ENCODE assay signal across 1 mouse cellular context in the genomic region with DNA sequence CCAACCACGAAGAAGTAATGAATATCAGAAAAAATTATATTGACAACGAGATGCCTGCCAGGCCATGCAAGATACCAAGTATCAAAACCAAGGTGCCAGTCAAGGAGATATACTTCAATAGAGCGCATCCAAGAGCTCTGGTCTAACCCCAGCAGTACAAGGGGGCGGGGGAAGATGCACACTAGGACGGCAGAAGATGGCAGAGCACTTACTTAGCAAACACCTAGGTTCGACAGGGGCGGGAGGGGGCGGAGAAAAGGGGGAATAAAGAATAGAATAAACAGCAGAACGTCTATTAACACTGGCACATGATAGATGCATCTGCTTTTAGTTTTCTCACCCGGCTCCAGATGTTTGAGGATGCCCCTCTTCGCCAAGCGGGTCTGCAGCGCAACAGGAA.
TF ChIP-seq lines count a peak whose summit lies in the region.

No protein-coding gene starts in this region.

TF ChIP-seq in CH12.LX, 34 proteins besides CTCF, POLR2A, EP300 and RAD21 (continued from another document):
- TF ChIP-seq SIN3A (IDR thresholded peaks at IDR 0.05; ENCODE audit: low read length) (no peak), NELFE (IDR thresholded peaks at IDR 0.05; ENCODE audit: low read depth, low read length) (no peak), ELF1 (IDR thresholded peaks at IDR 0.05; ENCODE audit: low read depth, low read length) (no peak), ZNF384 (IDR thresholded peaks at IDR 0.05; ENCODE audit: low read depth, low read length) (no peak), CHD1 (IDR thresholded peaks at IDR 0.05; ENCODE audit: low read depth, low read length) (no peak), MAFK (IDR thresholded peaks at IDR 0.05; ENCODE audit: insufficient replicate concordance, low read length) (no peak), KAT2A (IDR thresholded peaks at IDR 0.05; ENCODE audit: insufficient replicate concordance, low read length) (no peak), UBTF (IDR thresholded peaks at IDR 0.05; ENCODE audit: low read depth, low read length) (no peak), POLR2AphosphoS2 (IDR thresholded peaks at IDR 0.05; ENCODE audit: low read depth, low read length) (no peak), TBP (conservative IDR thresholded peaks at IDR 0.05; ENCODE audit: low read depth, low read length) (no peak), IRF4 (IDR thresholded peaks at IDR 0.05; ENCODE audit: low read depth, low read length) (no peak), RCOR1 (conservative IDR thresholded peaks at IDR 0.05; ENCODE audit: low read depth, low read length) (no peak), ZC3H11A (IDR thresholded peaks at IDR 0.05; ENCODE audit: low read depth, low read length) (no peak)
